Mouse (Mus musculus): ENCODE measurements around the gene Ccnb3. TPM values are rescaled to one million over a fixed set of nuclear protein-coding genes. Genes with fewer than 3 reads are reported as not detected.
"Not testable (repeated sequence)": the region's sequence is repeated elsewhere in the genome, so short reads cannot be mapped to it uniquely, and the experiment has no call there.

Ccnb3 gene
- polyA plus RNA-seq, 2 experiments: 0.38 TPM; not detected in 1

- TF ChIP-seq POLR2A (IDR thresholded peaks at IDR 0.05; ENCODE audit: borderline replicate concordance, extremely low read depth, insufficient read depth, insufficient read length): no peak
- H3K4me2 ChIP-seq (replicated peaks; ENCODE audit: low read depth, low read length, severe bottlenecking): no peak within 1 kb of the TSS
- H3K27ac ChIP-seq (replicated peaks; ENCODE audit: low read depth, low read length): no peak within 1 kb of the TSS
- no peaks in the 10 kb centered on the region for H3K36me3 ChIP-seq (ENCODE audit: control insufficient read depth, insufficient read depth, low read length)
- no peak for DNase-seq (ENCODE audit: low spot score)
- H3K27me3 ChIP-seq (ENCODE audit: control insufficient read depth, insufficient read depth, low read length): no peaks in the 10 kb centered on the region
- no peak within 1 kb of the TSS for H3K9ac ChIP-seq (ENCODE audit: low read depth, low read length, severe bottlenecking)
- H3K9me3 ChIP-seq (ENCODE audit: control insufficient read depth, low read length): no peaks in the 10 kb centered on the region
- H3K4me3 ChIP-seq (replicated peaks; ENCODE audit: low read length): no peak within 1 kb of the TSS
- ATAC-seq (ENCODE audit: low FRiP score, low read depth): no peak
- WGBS: 100% methylated on average over 1 of the region's 1 CpGs
- H3K4me1 ChIP-seq (ENCODE audit: control insufficient read depth, insufficient read depth, low read length): no peaks in the 10 kb centered on the region
These were observed 25.8 kb upstream of the Ccnb3 start, which contains the start of gene Akap4 for GRCm38 (mm10) chrX:7067219-7067618. Gene Akap4, plus strand, starts transcription at chrX:7067519.

- no peak for TF ChIP-seq POLR2A (IDR thresholded peaks at IDR 0.05; ENCODE audit: borderline replicate concordance, extremely low read depth, insufficient read depth, insufficient read length)
- Histone ChIP-seq H3K27me3 (ENCODE audit: control insufficient read depth, insufficient read depth, low read length) (no peaks in the 10 kb centered on the region), H3K9me3 (ENCODE audit: control insufficient read depth, low read length) (no peaks in the 10 kb centered on the region), H3K4me2 (replicated peaks; ENCODE audit: low read depth, low read length, severe bottlenecking) (no peak overlapping the region), H3K27ac (replicated peaks; ENCODE audit: low read depth, low read length) (no peak overlapping the region), H3K36me3 (ENCODE audit: control insufficient read depth, insufficient read depth, low read length) (no peaks in the 10 kb centered on the region), H3K4me1 (ENCODE audit: control insufficient read depth, insufficient read depth, low read length) (no peaks in the 10 kb centered on the region), H3K4me3 (replicated peaks; ENCODE audit: low read length) (no peak overlapping the region), H3K9ac (ENCODE audit: low read depth, low read length, severe bottlenecking) (no peak overlapping the region)
- no peak for ATAC-seq (ENCODE audit: low FRiP score, low read depth)
- no peak for DNase-seq (ENCODE audit: low spot score)
These were observed 22.7 kb upstream of the Ccnb3 start for GRCm38 (mm10) chrX:7064109-7064508.

- WGBS: 74% methylated on average over 2 of the region's 2 CpGs
- H3K27me3 ChIP-seq (ENCODE audit: control insufficient read depth, insufficient read depth, low read length): no peaks in the 10 kb centered on the region
- H3K27ac ChIP-seq (replicated peaks; ENCODE audit: low read depth, low read length): no peak overlapping the region
- TF ChIP-seq POLR2A (IDR thresholded peaks at IDR 0.05; ENCODE audit: borderline replicate concordance, extremely low read depth, insufficient read depth, insufficient read length): no peak
- no peaks in the 10 kb centered on the region for H3K9me3 ChIP-seq (ENCODE audit: control insufficient read depth, low read length)
- H3K4me3 ChIP-seq (replicated peaks; ENCODE audit: low read length): no peak overlapping the region
- no peaks in the 10 kb centered on the region for H3K36me3 ChIP-seq (ENCODE audit: control insufficient read depth, insufficient read depth, low read length)
- H3K4me1 ChIP-seq (ENCODE audit: control insufficient read depth, insufficient read depth, low read length): no peaks in the 10 kb centered on the region
- DNase-seq (ENCODE audit: low spot score) (no peak), ATAC-seq (ENCODE audit: low FRiP score, low read depth) (no peak)
- H3K4me2 ChIP-seq (replicated peaks; ENCODE audit: low read depth, low read length, severe bottlenecking): no peak overlapping the region
- H3K9ac ChIP-seq (ENCODE audit: low read depth, low read length, severe bottlenecking): no peak overlapping the region
These were observed 16.2 kb upstream of the Ccnb3 start for GRCm38 (mm10) chrX:7057634-7058033.

GRCm38 (mm10) chrX:7057056-7057455, 15.6 kb upstream of the Ccnb3 start:
- no peak overlapping the region for H3K4me2 ChIP-seq (replicated peaks; ENCODE audit: low read depth, low read length, severe bottlenecking)
- no peaks in the 10 kb centered on the region for H3K9me3 ChIP-seq (ENCODE audit: control insufficient read depth, low read length)
- H3K4me1 ChIP-seq (ENCODE audit: control insufficient read depth, insufficient read depth, low read length): no peaks in the 10 kb centered on the region
- H3K27ac ChIP-seq (replicated peaks; ENCODE audit: low read depth, low read length): no peak overlapping the region
- no peak overlapping the region for H3K4me3 ChIP-seq (replicated peaks; ENCODE audit: low read length)
- DNase-seq (ENCODE audit: low spot score): no peak
- TF ChIP-seq POLR2A (IDR thresholded peaks at IDR 0.05; ENCODE audit: borderline replicate concordance, extremely low read depth, insufficient read depth, insufficient read length): no peak
- H3K9ac ChIP-seq (ENCODE audit: low read depth, low read length, severe bottlenecking): no peak overlapping the region
- no peak for ATAC-seq (ENCODE audit: low FRiP score, low read depth)
- no peaks in the 10 kb centered on the region for H3K36me3 ChIP-seq (ENCODE audit: control insufficient read depth, insufficient read depth, low read length)
- H3K27me3 ChIP-seq (ENCODE audit: control insufficient read depth, insufficient read depth, low read length): no peaks in the 10 kb centered on the region

- not testable (repeated sequence) for H3K9ac ChIP-seq (ENCODE audit: low read depth, low read length, severe bottlenecking); DNase-seq (ENCODE audit: low spot score); H3K4me1 ChIP-seq (ENCODE audit: control insufficient read depth, insufficient read depth, low read length); H3K4me3 ChIP-seq (replicated peaks; ENCODE audit: low read length); H3K4me2 ChIP-seq (replicated peaks; ENCODE audit: low read depth, low read length, severe bottlenecking); H3K36me3 ChIP-seq (ENCODE audit: control insufficient read depth, insufficient read depth, low read length); H3K27ac ChIP-seq (replicated peaks; ENCODE audit: low read depth, low read length); H3K27me3 ChIP-seq (ENCODE audit: control insufficient read depth, insufficient read depth, low read length); H3K9me3 ChIP-seq (ENCODE audit: control insufficient read depth, low read length); ATAC-seq (ENCODE audit: low FRiP score, low read depth)
- WGBS: 87% methylated on average over 2 of the region's 4 CpGs
These were observed 57.5 kb downstream of the Ccnb3 start for GRCm38 (mm10) chrX:6983916-6984315.

- H3K4me3 ChIP-seq (replicated peaks; ENCODE audit: low read length): no peak overlapping the region
- no peak for TF ChIP-seq POLR2A (IDR thresholded peaks at IDR 0.05; ENCODE audit: borderline replicate concordance, extremely low read depth, insufficient read depth, insufficient read length)
- no peak overlapping the region for H3K9ac ChIP-seq (ENCODE audit: low read depth, low read length, severe bottlenecking)
- no peaks in the 10 kb centered on the region for H3K9me3 ChIP-seq (ENCODE audit: control insufficient read depth, low read length)
- 64% methylated on average over 1 of the region's 1 CpGs for WGBS
- no peaks in the 10 kb centered on the region for H3K27me3 ChIP-seq (ENCODE audit: control insufficient read depth, insufficient read depth, low read length)
- no peak for DNase-seq (ENCODE audit: low spot score)
- no peaks in the 10 kb centered on the region for H3K4me1 ChIP-seq (ENCODE audit: control insufficient read depth, insufficient read depth, low read length)
- no peak overlapping the region for H3K27ac ChIP-seq (replicated peaks; ENCODE audit: low read depth, low read length)
- no peaks in the 10 kb centered on the region for H3K36me3 ChIP-seq (ENCODE audit: control insufficient read depth, insufficient read depth, low read length)
- no peak overlapping the region for H3K4me2 ChIP-seq (replicated peaks; ENCODE audit: low read depth, low read length, severe bottlenecking)
- no peak for ATAC-seq (ENCODE audit: low FRiP score, low read depth)
These were observed 69.5 kb downstream of the Ccnb3 start for GRCm38 (mm10) chrX:6971956-6972355.

All from limb, embryonic 14.5 days (tissue).